Mouse (Mus musculus): Measurements from ENCODE around the gene Fcrl6.

Gene Fcrl6

GRCm38 (mm10) chr1:172618141-172618540 lies 15.8 kb upstream of the Fcrl6 start:
- POLR2A ChIA-PET = no interaction called here
- CTCF ChIA-PET = interaction anchor here in 3 of 4 experiments (0.5 to 2.1 kb wide), 3 partner anchors 20 to 1007 kb away, joined by 3 to 5 read pairs (median 4); no protein-coding TSS in a partner anchor

- CTCF ChIA-PET = interaction anchor here in 2 of 4 experiments (0.5 to 2.1 kb wide), 2 partner anchors 89 to 1006 kb away, joined by 4 to 5 read pairs; no protein-coding TSS in a partner anchor
- POLR2A ChIA-PET = no interaction called here
These were observed 15.2 kb upstream of the Fcrl6 start for GRCm38 (mm10) chr1:172617365-172618076.

- ChIA-PET CTCF (interaction anchor here in 3 of 4 experiments (0.7 to 2.1 kb wide), 2 partner anchors 88 kb away, joined by 4 to 7 read pairs (median 5); no protein-coding TSS in a partner anchor), POLR2A (no interaction called here)
These were observed 14.4 kb upstream of the Fcrl6 start for GRCm38 (mm10) chr1:172616537-172617300.

DNA sequence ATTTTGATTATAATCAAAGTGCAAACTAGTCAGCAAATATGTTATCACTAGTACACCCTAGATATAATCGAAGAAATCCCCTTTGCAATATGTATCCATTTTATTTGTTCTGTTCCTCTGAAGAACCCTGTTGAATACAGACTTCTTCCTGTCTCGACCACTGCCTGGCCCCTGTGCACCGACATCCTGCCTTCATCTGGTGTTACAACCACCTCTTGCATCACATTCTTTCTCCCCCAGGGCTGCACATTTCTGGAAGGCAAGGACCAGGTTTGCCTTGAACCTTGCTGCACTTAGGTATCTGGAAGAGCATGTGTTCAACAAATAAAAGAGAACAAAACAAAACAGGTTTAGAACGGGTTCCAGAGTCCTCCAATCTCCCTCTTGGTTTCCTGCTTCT lies 13.1 kb upstream of the Fcrl6 start:
- ChIA-PET POLR2A (interaction anchor here in 1 of 4 experiments (1.4 kb wide), 1 partner anchor 87 kb away, joined by 4 read pairs; no protein-coding TSS in a partner anchor), CTCF (interaction anchor here in 2 of 4 experiments (0.6 to 1.5 kb wide), 3 partner anchors 87 to 622 kb away, joined by 3 to 7 read pairs (median 3); no protein-coding TSS in a partner anchor)

DNA sequence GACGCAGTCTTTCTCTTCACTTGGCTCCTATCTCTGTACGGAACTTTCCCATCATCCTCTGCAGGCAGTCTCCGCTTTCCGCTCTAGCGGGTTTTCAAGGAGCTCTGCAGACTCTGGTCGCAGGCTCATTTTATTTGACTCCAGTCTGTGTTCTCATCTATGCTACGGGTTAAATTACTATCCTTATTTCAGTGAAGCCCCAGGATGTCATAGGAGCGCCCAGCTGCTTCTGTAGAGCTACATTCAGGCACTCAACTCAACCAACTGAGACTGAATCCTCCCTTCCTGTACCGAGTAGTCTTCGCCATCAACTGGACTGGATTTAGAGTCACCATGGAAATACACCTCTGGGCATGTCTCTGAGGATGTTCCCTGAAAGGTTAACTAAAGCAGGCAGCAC lies 12.3 kb upstream of the Fcrl6 start:
- CTCF ChIA-PET = interaction anchor here in 2 of 4 experiments (1.5 to 2.5 kb wide), 2 partner anchors 86 kb away, joined by 3 to 9 read pairs; no protein-coding TSS in a partner anchor
- POLR2A ChIA-PET = interaction anchor here in 1 of 4 experiments (1.4 kb wide), 1 partner anchor 86 kb away, joined by 4 read pairs; no protein-coding TSS in a partner anchor

- POLR2A ChIA-PET = no interaction called here
- CTCF ChIA-PET = interaction anchor here in 1 of 4 experiments (2.5 kb wide), 1 partner anchor 84 kb away, joined by 9 read pairs; no protein-coding TSS in a partner anchor
These were observed 10.4 kb upstream of the Fcrl6 start for GRCm38 (mm10) chr1:172612745-172613144.

GRCm38 (mm10) chr1:172611304-172611703 lies 9.0 kb upstream of the Fcrl6 start:
- CTCF ChIA-PET = interaction anchor here in 1 of 4 experiments (0.5 to 1.2 kb wide), 2 partner anchors 16 to 83 kb away, joined by 3 read pairs; no protein-coding TSS in a partner anchor
- POLR2A ChIA-PET = no interaction called here

DNA sequence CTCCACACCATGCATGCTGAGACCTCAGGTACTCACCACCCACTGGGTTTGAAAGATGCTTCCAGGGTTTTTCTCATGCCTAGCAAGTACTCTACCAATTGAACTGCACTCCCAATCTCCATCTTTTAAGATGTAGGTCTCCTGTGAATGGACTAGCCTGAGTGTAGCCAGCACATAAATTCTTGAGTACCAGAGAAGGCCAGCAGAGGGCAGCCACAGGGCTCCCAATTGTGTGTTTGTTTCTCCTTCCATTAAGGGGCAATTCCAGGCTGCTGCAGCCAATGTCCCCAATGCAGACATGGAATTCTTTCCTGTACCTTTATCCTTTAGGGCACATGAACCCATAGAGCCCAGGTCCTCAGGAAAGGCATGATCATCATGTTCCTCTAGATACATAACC lies 7.9 kb downstream of the Fcrl6 start:
- ChIA-PET POLR2A (interaction anchor here in 2 of 4 experiments (0.6 to 1.7 kb wide), 3 partner anchors 28 to 140 kb away, joined by 3 to 5 read pairs (median 4); no protein-coding TSS in a partner anchor), CTCF (interaction anchor here (0.6 to 2.0 kb wide), 14 partner anchors 13 to 835 kb away, joined by 3 to 10 read pairs (median 3); no protein-coding TSS in a partner anchor)

DNA sequence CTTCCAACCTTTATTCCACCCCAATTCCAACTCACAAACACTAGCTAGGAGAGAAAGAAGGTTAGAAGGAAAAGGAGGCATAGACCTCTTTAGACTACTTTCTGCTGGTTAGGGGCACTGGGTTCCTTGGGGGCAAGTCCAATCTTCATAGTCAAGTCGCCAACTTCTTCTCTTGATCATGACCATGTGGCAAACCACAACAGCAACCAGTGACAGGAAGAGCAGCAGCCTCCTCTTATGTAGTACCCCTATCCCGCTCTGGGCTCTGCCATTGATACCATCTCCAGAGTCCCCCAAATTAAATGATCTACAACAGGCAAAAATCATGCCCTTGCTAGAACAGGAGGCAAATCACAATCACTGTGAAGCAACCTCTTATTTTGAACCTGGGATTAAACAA lies 8.4 kb downstream of the Fcrl6 start:
- CTCF ChIA-PET = interaction anchor here in 3 of 4 experiments (0.5 to 2.0 kb wide), 4 partner anchors 30 to 246 kb away, joined by 3 to 10 read pairs (median 4); no protein-coding TSS in a partner anchor
- POLR2A ChIA-PET = interaction anchor here in 1 of 4 experiments (1.2 to 1.7 kb wide), 2 partner anchors 28 to 63 kb away, joined by 4 to 5 read pairs; no protein-coding TSS in a partner anchor

GRCm38 (mm10) chr1:172593321-172593720 lies 9.0 kb downstream of the Fcrl6 start:
- CTCF ChIA-PET = interaction anchor here in 2 of 4 experiments (0.5 to 2.0 kb wide), 4 partner anchors 30 to 245 kb away, joined by 3 to 6 read pairs (median 5); no protein-coding TSS in a partner anchor
- POLR2A ChIA-PET = interaction anchor here in 1 of 4 experiments (1.7 kb wide), 1 partner anchor 27 kb away, joined by 5 read pairs; no protein-coding TSS in a partner anchor

- CTCF ChIA-PET = interaction anchor here in 2 of 4 experiments (0.8 to 1.2 kb wide), 2 partner anchors 29 to 62 kb away, joined by 3 to 5 read pairs; no protein-coding TSS in a partner anchor
- POLR2A ChIA-PET = no interaction called here
These were observed 12.0 kb downstream of the Fcrl6 start, which contains the start of gene Slamf8 for GRCm38 (mm10) chr1:172590385-172590784. TSS of gene Slamf8 (minus strand) at chr1:172590568.

DNA sequence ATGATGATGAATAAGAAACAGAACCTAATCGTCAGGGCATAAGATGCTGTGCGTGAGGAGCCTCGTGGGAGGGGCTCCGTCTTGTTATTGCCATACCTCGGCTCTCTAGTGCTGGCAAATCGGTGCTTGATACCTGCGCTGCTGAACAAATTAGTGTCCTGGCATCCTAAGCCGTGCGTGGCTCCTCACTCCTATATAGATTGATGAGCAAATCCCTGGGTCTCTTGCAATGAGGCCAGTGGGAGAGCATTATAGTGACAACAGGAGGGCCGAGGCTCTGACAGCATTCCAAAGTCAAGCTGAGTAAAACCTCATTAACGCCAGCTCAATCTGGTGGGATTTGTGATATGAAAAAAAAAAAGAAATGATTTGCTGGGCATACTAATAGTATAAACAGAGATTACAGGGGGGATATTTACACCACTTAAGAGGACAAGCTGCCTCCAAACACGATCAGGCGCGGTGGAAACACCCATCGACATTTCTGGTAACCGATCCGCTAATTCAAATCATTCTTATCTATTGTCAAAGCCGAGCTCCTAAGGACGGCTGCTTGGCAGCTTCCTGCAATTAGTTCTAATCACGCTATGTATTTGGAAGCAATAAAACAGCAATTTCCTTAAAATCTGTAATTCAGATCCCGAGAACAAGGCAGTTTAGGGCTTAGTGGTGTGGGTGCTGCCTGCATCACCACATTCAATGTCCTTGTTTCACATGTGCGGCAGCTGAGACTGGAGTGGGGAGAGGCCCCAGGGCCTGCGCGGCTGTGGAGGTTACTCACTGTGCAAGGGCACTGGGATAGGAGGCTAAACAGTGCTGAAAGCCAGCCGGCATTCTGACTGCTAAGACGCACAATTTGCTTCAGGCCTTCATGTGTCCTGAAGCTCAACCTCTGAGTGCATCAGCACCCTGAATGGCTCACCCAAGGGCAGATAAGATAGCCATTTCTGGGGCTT lies 16.5 kb downstream of the Fcrl6 start:
- CTCF ChIA-PET = interaction anchor here in 2 of 4 experiments (0.7 to 1.6 kb wide), 2 partner anchors 57 to 96 kb away, joined by 3 read pairs; no protein-coding TSS in a partner anchor
- POLR2A ChIA-PET = interaction anchor here in 2 of 4 experiments (0.5 to 1.6 kb wide), 4 partner anchors 22 to 209 kb away, joined by 3 to 6 read pairs (median 3); partner anchors contain the start of genes Pigm (in 1 of the 2) and Tagln2 (in 1 of the 2)

DNA sequence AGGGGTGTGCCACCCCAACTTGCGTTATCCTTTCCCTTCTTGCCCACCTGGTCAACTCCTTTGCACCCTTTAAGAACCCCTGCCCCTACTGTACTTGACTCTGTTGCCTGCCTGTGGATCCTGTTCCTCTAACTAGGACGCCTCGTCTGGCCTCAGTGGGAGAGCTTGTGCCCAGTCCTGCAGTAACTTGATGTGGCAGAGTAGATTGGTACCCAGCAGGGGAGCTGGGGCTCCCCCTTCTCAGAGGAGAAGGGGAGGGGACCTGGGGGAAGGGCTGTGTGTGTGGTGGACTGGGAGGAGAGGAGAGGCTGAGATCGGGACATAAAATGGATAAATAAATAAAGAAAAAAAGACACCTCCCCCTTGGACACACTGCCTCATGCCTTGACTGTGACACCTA lies 17.3 kb downstream of the Fcrl6 start:
- CTCF ChIA-PET = interaction anchor here in 1 of 4 experiments (1.6 kb wide), 1 partner anchor 56 kb away, joined by 3 read pairs; no protein-coding TSS in a partner anchor
- POLR2A ChIA-PET = interaction anchor here in 1 of 4 experiments (1.6 kb wide), 1 partner anchor 22 kb away, joined by 6 read pairs; no protein-coding TSS in a partner anchor

- ChIA-PET POLR2A (no interaction called here), CTCF (interaction anchor here in 1 of 4 experiments (0.7 kb wide), 1 partner anchor 94 kb away, joined by 3 read pairs; no protein-coding TSS in a partner anchor)
These were observed 18.1 kb downstream of the Fcrl6 start for GRCm38 (mm10) chr1:172584271-172584670.

DNA sequence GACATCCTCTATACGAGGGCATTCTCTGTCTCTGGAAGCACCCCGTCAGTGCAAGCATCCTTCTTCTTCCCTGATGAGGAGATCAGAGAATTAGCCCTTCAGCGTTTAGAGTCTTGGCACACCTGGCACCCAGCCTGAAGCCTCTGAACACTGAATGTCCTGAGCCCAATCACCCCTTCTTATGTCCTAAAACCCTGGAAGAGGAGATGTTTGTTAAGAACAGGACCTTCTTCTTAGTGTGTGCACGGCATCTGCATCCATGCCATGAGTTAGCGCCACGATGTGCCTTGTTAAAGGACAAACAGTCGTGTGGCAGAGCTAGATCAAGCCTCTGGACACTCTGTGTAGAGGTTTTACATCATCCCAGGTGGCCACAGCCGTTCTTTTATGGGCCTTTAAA lies 19.9 kb downstream of the Fcrl6 start:
- ChIA-PET POLR2A (no interaction called here), CTCF (no interaction called here)

DNA sequence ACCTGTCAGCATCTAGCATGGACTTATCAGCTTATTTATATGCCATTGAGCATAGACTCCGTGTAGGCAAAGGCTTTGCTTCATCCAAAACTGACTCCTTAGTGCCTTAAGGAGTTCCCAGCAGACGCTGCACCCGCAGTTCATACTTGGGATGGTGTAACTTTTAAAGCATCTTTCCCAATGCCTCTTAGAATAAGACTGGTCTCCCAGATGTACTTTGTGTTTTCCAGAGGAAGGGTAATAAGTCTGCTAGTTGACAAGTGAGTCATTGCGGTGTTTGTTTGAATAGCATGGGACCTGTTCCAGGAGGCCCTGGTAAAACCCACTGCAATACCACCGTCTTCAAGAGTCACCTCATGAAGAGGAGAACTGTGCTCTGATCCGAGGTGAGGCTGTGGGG lies 22.2 kb downstream of the Fcrl6 start:
- ChIA-PET POLR2A (no interaction called here), CTCF (interaction anchor here in 1 of 4 experiments (1.6 kb wide), 1 partner anchor 17 kb away, joined by 7 read pairs; no protein-coding TSS in a partner anchor)

DNA sequence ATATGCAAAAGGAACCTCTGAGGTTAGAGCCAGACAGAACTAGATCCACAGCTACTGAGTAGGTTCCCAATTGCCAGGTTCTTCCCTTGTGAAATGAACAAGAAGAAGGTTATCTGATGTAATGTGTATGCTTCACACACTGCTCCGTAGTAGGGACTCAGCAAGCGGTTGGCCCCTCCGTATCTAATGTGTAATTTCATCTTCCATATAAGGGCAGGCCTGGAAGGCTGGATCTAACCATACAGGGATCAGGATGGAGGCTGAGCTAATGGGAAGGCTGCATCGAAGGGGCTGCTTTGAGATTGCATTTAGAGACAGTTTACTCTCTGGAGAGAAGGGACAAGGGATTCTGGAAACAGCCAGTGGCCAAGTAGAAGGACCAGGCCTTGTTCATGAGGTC lies 34.6 kb downstream of the Fcrl6 start:
- ChIA-PET CTCF (interaction anchor here in 2 of 4 experiments (1.4 to 1.7 kb wide), 3 partner anchors 39 to 78 kb away, joined by 3 to 4 read pairs (median 3); no protein-coding TSS in a partner anchor), POLR2A (interaction anchor here in 1 of 4 experiments (1.5 kb wide), 1 partner anchor 9 kb away, joined by 4 read pairs; no protein-coding TSS in a partner anchor)

Data from embryonic stem cell, embryonic (primary cell).